Mouse (Mus musculus): ENCODE measurements around the gene Pnliprp1. TPM values are rescaled to one million over a fixed set of nuclear protein-coding genes. Genes with fewer than 3 reads are reported as not detected.

Gene Pnliprp1
- total RNA-seq (2017): not detected in 3 replicates

DNA sequence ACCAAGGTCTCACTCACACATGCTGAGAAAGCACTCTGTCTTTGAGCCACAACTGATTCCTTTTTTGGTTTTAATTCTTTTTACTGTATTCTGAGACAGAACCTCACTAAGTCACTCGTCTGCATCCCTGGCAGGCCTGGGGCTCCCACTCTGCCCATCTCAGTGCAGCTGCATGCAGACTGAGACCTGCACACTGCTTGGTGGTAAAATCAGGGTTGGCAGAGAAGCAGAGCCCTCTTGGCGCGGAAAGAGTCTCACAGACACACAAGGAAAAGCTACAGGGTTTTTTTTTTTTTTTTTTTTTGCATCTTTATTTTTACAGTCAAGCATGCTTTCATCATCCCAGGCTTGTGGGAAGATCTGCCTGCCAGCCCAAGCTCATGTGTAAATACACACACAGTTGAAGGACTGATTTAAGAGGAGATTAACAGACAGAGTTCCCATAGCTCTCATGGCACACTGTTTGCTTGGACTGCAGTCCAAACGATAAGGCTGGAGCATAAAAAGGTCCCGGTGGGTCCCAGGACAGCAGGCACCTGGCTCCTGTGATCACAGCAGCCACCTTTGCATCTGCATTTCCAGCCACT lies at the start of gene Pnliprp1:
TSS of gene Pnliprp1 (plus strand) at position 443 of the 587 bp plus-strand sequence.
- ATAC-seq (replicated peaks; ENCODE audit: insufficient number of reproducible peaks, low FRiP score, low TSS enrichment, poor library complexity, severe bottlenecking): no peak

DNA sequence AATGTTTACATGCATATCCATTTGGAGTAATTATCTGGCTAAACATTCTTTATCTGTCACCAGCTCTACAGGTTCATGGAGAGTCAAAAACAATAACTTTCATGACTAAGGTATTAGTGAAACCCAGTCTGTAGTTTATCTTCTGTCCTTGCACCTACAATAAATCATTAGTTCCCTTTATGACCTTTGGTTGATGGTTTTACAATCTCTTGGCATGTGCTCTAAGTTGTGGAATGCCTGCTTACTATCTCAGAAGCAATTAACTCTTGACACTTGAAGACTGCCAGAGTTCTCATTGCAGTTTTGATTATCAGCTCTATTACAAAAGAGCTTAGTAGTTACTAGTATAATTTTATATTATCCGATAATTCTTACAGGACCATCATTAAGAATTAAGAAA lies 39.8 kb upstream of the Pnliprp1 start:
- no peak for ATAC-seq (replicated peaks; ENCODE audit: insufficient number of reproducible peaks, low FRiP score, low TSS enrichment, poor library complexity, severe bottlenecking)

DNA sequence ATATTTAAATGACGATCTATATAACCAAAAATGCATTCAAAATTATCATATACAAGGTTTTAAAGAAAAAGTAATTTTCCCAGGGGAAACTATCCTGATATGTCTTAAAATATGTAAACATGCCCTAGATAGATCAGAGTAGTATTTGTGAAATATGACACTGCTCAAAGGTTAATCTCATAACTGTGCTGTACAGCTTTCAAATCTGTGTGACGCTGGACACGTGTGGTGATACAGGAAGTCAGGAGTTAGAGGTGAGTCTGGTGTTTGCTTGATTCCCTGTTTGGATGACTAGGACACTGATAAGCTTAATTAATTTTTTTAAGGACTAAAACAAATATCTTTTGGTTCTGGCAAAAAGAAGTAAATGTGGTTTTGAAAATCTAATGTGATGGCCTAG lies 33.4 kb upstream of the Pnliprp1 start:
- no peak for ATAC-seq (replicated peaks; ENCODE audit: insufficient number of reproducible peaks, low FRiP score, low TSS enrichment, poor library complexity, severe bottlenecking)

DNA sequence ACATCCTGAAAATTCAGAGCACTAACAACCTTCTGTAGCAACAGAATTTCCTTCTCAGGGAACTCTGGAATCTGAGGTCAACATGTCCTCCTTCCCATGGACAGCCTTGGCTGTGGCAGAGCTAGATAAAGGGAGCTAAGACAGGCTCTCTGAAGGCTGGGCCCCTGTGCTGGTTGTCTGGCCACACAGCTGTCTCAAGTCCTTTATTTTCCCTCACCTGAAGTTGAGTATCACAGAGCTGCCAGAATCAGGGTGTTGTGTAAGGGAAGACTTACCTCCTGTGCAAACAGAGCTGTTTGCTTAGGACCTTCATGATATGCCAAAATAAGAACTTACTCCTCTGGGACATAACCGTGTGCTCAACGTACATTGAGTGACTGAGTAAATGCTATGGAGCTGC lies 32.5 kb upstream of the Pnliprp1 start:
- ATAC-seq (replicated peaks; ENCODE audit: insufficient number of reproducible peaks, low FRiP score, low TSS enrichment, poor library complexity, severe bottlenecking): no peak

DNA sequence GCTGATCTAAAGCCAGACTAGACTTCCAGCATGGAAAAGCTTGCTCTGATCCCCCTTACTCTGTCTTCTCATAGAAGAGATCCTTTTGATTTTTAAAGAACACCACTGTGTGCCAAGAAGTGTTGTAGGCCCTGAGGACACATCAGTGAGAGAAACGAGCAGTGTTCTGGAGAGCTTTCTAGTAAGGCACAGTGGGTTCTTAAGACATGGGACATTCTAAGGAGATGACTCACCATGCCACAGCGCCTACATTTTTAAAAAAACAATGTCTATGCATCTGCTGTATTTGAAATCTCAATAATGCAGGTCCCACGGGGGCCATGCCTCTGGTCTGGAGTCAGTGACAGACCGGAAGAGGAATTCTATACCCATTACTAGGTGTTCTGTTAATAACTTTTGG lies 24.1 kb upstream of the Pnliprp1 start:
- ATAC-seq (replicated peaks; ENCODE audit: insufficient number of reproducible peaks, low FRiP score, low TSS enrichment, poor library complexity, severe bottlenecking): no peak

DNA sequence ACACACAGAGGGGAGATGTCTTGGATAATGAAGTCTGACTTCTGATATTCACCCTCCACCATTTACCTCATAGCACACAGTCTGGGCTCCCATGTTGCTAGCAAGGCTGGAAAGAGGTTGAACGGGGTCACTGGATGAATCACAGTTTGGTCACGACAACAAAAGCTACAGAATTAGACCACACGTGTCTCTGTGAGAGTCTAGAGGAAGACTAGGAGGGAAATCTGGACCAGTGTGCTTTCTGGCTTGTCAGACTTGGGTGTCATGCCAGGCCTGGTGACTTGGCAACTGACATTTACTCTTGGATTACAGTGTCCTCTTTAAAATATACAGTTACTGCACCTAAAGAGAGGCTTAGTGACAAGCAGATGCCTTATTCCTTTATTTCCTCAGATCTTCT lies 20.1 kb upstream of the Pnliprp1 start:
- no peak for ATAC-seq (replicated peaks; ENCODE audit: insufficient number of reproducible peaks, low FRiP score, low TSS enrichment, poor library complexity, severe bottlenecking)

DNA sequence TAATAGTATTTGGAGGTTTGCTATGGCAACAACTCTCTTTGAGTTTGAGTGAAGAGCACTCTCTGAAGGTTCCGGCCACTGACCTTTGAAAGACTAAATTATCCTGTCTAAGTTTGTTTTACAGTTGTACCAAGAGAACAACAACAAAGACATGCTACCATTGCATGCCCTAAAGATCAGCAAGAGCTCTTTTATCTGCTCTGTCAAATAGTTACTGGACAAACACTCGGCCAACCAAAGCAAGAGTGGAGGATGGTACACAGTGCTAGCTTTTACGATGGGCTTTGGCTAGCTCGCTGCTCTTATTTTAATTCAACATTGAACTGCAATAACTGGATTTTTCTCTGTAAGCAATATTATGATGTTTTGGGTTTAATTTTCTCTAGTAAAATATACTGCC lies 10.8 kb upstream of the Pnliprp1 start:
- ATAC-seq (replicated peaks; ENCODE audit: insufficient number of reproducible peaks, low FRiP score, low TSS enrichment, poor library complexity, severe bottlenecking): no peak

DNA sequence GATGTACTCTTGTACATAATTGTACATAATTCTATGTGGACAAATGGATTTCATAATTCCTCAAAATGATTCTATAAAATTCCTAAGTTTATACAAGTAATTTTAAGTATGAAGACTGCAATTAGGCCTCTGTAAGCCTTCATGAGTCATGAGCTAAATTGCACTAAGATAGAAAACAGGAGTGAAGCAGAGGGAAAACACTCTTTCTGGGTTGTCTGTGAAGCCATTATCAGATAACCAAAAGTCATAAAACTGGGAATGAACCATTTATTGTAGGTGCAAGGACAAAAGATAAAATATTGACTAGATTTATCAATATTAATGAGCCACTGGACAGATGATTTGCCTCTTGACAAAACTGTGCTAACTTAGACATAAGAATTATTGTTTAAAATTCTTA lies 8.2 kb upstream of the Pnliprp1 start:
- no peak for ATAC-seq (replicated peaks; ENCODE audit: insufficient number of reproducible peaks, low FRiP score, low TSS enrichment, poor library complexity, severe bottlenecking)

DNA sequence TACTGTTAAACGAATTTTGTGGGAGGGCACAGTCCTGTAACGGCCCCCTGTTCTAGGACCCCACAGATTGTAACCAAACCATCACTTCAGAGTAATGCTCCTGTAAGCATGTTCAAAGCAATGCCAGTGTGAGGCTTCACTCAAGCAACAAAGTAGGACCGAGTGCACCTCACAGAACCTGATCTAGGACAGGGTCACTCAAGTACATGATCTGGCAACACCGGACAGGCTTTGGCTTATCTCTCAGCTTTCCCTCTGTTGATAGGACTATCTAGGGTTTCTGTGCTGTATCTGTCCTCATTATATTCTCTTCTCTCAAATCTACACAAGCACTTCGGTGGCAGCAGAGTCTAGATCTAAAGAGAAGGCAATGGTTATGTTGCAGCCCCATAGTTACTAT lies 2.1 kb upstream of the Pnliprp1 start:
- no peak for ATAC-seq (replicated peaks; ENCODE audit: insufficient number of reproducible peaks, low FRiP score, low TSS enrichment, poor library complexity, severe bottlenecking)

DNA sequence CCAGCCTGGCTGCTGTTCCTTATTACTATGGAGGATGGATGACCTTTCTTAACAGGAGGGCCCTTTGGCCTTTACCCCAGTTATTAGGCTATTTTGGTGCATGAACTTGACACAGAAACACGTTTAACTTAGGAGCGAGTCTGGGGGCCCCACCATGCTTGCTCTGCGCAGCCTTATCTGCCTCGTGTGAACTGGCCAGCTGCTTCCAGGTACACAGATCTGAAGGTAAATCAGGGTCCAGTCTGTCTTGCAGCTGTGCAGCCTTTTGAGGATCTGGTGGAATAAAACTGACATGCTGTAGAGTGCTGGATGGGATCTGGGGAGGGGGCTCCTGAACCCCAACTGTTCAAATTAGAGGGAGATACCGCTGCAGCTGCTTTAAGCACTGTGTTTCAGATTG lies 931 bp upstream of the Pnliprp1 start:
- no peak for ATAC-seq (replicated peaks; ENCODE audit: insufficient number of reproducible peaks, low FRiP score, low TSS enrichment, poor library complexity, severe bottlenecking)

DNA sequence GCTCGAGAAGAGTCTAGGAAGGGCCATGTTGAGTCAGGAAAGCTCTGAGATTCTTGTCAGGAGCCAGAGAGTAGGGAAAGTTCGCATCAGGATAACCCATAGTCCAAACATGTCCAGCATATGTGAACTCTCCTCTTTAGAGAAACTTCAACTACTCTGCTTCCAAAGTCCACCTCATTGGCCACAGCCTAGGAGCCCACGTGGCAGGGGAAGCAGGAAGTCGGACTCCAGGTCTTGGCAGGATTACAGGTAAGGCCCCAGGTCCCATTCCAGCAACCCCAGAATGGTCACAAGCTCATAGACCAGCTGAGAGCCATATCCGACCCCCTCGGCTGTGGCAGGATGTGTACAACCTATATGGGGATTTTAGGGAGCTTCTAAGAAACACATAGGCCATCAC lies 4.5 kb downstream of the Pnliprp1 start:
- ATAC-seq (replicated peaks; ENCODE audit: insufficient number of reproducible peaks, low FRiP score, low TSS enrichment, poor library complexity, severe bottlenecking): no peak

DNA sequence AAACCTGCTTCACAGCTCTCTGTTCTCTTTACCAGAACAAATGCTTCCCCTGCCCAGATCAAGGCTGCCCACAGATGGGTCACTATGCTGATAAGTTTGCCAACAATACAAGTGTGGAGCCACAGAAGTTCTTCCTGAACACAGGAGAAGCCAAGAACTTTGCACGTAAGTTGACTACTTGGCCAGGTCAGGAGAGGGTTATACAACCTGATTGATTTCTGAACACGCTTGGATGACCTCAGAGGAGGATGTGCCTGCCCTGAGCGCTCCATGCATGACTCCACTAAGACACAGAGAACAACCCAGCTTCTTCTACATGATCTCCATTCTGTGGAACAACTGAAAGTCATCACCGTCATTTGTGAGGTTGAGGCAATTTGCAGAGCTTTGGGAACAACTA lies 9.4 kb downstream of the Pnliprp1 start:
- ATAC-seq (replicated peaks; ENCODE audit: insufficient number of reproducible peaks, low FRiP score, low TSS enrichment, poor library complexity, severe bottlenecking): no peak

DNA sequence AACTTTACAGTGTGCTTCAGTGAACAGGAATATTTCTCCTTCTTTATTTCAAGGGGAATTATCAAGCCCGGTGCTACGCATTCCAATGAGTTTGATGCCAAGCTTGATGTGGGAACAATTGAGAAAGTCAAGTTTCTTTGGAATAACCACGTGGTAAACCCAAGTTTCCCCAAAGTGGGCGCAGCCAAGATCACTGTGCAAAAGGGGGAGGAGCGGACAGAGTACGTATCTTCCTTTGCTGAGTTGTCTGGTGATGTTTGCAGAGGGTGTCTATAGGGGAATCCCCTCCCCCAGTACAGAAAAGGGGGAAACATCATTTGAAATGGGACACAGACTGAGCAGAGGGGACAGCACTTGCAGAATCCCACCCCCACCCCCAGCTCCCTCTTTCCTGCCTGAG lies 12.3 kb downstream of the Pnliprp1 start:
- ATAC-seq (replicated peaks; ENCODE audit: insufficient number of reproducible peaks, low FRiP score, low TSS enrichment, poor library complexity, severe bottlenecking): no peak

DNA sequence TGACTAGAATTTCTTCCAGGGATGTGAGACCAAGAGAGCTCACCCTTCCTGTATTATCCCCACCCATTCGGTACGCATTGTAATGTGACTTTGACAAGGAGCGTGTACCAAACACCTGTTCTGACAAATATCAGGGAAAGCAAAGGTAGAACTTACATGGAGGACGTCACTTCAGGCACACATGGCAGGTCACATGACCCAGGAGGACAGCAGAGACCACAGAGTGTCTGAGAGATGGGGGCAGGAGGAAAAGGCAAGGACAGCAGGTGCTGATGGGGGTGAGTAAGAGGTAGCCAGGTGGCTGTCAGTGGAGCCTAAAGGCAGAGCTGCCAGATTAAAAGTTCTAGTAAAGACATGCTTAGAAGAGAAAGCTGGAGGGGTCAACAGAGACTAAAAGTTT lies 14.0 kb downstream of the Pnliprp1 start:
- ATAC-seq (replicated peaks; ENCODE audit: insufficient number of reproducible peaks, low FRiP score, low TSS enrichment, poor library complexity, severe bottlenecking): no peak

DNA sequence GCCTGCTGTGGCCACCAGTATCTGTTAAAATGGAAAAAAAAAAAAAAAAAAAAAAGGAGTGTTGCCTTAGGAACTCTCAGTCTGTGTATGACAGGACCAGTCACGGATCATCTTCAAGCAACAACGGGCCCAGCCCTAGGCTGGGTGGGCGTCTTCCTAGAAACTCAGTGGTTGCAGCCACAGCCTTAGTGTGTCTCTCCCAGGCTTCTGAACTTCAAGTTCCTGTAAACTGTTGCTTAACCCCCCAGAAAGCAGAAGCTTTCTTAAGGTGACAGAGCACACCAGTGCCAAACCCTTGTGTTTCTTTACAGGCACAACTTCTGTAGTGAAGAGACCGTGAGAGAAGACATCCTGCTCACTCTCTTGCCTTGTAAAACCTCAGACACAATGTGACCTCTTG lies 15.0 kb downstream of the Pnliprp1 start:
- no peak for ATAC-seq (replicated peaks; ENCODE audit: insufficient number of reproducible peaks, low FRiP score, low TSS enrichment, poor library complexity, severe bottlenecking)

DNA sequence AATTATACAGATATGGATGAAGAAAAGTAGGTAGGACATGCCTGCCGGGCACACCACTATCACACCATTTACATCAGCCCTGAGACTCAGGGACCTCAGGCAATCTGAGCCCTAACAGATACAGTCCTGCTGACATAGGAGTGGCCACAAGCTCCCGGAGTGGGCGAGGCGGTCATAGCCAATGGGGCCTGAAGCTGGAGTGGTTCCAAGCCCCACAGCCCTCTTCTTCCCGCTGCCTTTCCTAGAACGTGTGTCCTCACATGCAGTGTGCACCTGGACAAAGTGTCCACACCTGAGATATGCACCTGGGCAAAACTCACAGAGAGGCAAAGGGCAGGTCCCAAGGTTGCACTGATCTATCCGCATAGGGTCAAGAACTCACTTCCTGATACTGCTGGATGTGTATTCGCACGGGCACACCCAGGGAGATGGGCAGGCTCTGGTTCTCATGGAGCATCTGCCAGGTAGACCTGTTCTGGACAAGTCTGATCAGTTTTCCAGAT lies 18.9 kb downstream of the Pnliprp1 start:
- no peak for ATAC-seq (replicated peaks; ENCODE audit: insufficient number of reproducible peaks, low FRiP score, low TSS enrichment, poor library complexity, severe bottlenecking)

DNA sequence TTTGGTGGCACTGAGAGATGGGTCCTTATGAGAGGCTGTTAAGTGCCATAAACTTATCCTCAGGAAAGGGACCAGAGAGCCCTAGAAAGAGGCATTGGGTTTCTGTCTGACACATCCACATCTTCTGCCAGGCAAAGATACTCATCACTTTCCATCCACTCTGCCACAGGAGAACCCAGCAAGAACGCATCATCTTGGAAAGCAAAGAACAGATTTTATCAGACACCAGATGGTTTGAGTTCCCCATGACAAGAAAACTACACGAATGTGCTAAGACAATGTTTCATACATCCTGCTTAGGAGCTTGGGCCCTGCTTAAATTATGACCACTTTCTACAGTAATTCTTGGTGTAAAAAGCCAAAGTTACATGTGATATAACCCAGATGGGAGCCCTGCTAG lies 22.1 kb downstream of the Pnliprp1 start:
- ATAC-seq (replicated peaks; ENCODE audit: insufficient number of reproducible peaks, low FRiP score, low TSS enrichment, poor library complexity, severe bottlenecking): no peak

DNA sequence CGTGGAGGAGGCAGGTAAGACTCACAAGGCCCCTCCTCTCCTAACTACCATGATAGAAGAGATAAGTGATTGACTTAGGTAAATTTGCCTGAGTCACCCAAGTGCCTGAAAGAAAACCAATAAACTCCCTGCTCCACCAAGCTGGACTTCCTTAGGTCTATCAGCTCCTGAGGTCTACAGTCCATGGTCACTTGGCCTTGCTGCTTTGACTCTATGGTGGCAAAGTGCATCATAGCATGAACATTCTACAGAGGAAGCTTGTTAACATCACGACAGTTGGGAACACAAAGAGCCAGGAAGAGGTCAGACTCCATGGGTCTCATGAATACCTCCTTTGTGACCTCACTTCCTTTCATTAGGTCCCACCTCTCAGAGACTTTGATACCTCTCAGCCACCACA lies 22.8 kb downstream of the Pnliprp1 start:
- ATAC-seq (replicated peaks; ENCODE audit: insufficient number of reproducible peaks, low FRiP score, low TSS enrichment, poor library complexity, severe bottlenecking): no peak

DNA sequence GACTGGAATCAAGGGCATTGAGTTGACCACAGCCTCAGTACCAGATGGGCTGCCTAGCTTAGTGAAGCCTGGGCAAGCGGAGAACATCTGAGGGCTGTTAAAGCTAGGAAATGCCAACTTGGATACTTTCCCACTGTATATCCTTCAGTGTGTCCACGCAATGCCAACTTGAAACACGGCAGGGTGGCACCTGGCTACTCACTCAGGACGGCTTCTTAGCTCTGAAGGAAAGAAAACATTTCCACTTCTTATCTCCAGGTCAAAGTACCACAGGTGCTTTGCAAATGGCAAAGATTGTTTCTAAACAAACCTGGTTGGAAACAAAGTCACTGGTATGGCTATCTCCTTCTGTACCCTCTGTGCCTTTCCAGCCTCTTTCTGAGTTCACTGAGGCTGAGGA lies 30.2 kb downstream of the Pnliprp1 start:
- ATAC-seq (replicated peaks; ENCODE audit: insufficient number of reproducible peaks, low FRiP score, low TSS enrichment, poor library complexity, severe bottlenecking): no peak

DNA sequence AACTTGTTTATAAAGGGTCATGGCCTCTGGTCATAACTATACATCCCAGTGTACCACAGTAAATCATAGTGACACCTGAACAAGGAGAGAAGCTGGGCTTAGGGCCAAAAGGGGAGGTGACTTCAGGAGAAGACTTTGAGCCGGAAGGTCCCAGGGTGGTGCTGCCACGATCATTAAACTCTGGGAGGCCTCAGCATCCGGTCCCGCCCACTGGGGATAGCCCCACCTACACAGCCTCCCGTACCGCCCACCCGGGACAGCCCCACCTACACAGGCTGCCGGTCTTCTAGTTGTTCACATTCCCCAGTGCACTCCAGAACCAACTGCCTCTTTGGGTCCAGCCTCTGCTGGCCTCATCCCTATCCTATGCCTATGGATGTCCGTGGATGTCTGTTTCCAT lies 30.7 kb downstream of the Pnliprp1 start, which contains the start of gene Pnliprp2:
TSS of gene Pnliprp2 (plus strand) at position 297 of the 400 bp plus-strand sequence.
- ATAC-seq (replicated peaks; ENCODE audit: insufficient number of reproducible peaks, low FRiP score, low TSS enrichment, poor library complexity, severe bottlenecking): no peak

DNA sequence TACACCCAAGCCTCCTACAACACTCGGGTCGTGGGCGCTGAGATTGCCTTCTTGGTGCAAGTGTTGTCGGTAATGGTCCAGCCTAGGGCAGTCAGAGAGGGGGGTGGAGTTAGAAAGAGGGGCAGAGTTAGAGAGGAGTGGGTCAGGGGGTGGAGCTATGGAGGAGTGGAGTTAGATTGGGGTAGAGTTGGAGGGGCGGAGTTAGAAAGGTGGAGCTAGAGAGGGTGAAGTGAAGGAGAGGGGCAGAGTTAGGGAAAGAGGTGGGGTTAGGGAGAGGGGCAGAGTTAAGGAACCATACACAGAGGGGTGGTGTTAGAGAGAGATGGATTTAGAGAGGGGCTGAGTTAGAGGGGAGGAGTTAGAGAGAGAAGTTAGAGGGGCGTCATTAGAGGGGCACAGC lies 33.6 kb downstream of the Pnliprp1 start:
- no peak for ATAC-seq (replicated peaks; ENCODE audit: insufficient number of reproducible peaks, low FRiP score, low TSS enrichment, poor library complexity, severe bottlenecking)
